Mouse (Mus musculus) liver, embryonic 11.5 days (tissue): ENCODE results near the gene Uqcr10. TPM values are rescaled to one million over a fixed set of nuclear protein-coding genes. Genes with fewer than 3 reads are reported as not detected.
"Not testable (repeated sequence)": the region's sequence is repeated elsewhere in the genome, so short reads cannot be mapped to it uniquely, and the experiment has no call there.

ENCODE experiments used
- ATAC-seq: fragments of 200-750 bp; cut with Nextera tagmentation; replicated peaks from 2 replicates; pipeline ENCODE4 v1.8.0; 2017; ENCODE audit warnings: moderate number of reproducible peaks, mild to moderate bottlenecking, moderate TSS enrichment, moderate library complexity; ENCODE audit not compliant: low FRiP score
- DNase-seq: peaks from one replicate; pipeline ENCODE4 v3.0.0-alpha.2; 2017; ENCODE audit warnings: low spot score
- H3K27ac ChIP-seq: fragments of 300-500 bp; sonication (generic); 2 replicates; pipeline ENCODE4 v1.5.1; 2014; ENCODE audit warnings: mild to moderate bottlenecking, low read depth, low read length, control low read depth
- H3K27me3 ChIP-seq: fragments of 300-500 bp; sonication (generic); replicated peaks from 2 replicates; pipeline ENCODE4 v1.6.1; 2014; ENCODE audit warnings: low read length, mixed read lengths; ENCODE audit not compliant: control insufficient read depth, insufficient read depth
- H3K36me3 ChIP-seq: fragments of 300-500 bp; sonication (generic); 2 replicates; pipeline ENCODE4 v1.6.1; 2014; ENCODE audit warnings: mild to moderate bottlenecking, low read length, moderate library complexity, mixed read lengths; ENCODE audit not compliant: control insufficient read depth, insufficient read depth
- H3K4me1 ChIP-seq: fragments of 300-500 bp; sonication (generic); replicated peaks from 2 replicates; pipeline ENCODE4 v1.6.1; 2014; ENCODE audit warnings: low read length, mixed read lengths; ENCODE audit not compliant: control insufficient read depth, insufficient read depth
- H3K4me2 ChIP-seq: fragments of 300-500 bp; sonication (generic); 2 replicates; pipeline ENCODE4 v1.6.1; 2014; ENCODE audit warnings: mild to moderate bottlenecking, control low read depth, moderate library complexity
- H3K4me3 ChIP-seq: fragments of 300-500 bp; sonication (generic); 2 replicates; pipeline ENCODE4 v1.5.1; 2014; ENCODE audit warnings: low read depth, low read length, control low read depth
- H3K9ac ChIP-seq: fragments of 300-500 bp; sonication (generic); 2 replicates; pipeline ENCODE4 v1.6.1; 2014; ENCODE audit warnings: low read depth, low read length, control low read depth
- H3K9me3 ChIP-seq: fragments of 300-500 bp; sonication (generic); 2 replicates; pipeline ENCODE4 v1.6.1; 2016; ENCODE audit warnings: low read length, inconsistent platforms, mixed read lengths; ENCODE audit not compliant: control insufficient read depth
- WGBS: fragments of 180-500 bp; shearing (Covaris S2); extraction: QIAGEN DNeasy Blood & Tissue Kit; methylation state at CpG from one replicate; pipeline ENCODE4 v1.1.7; 2014; 5-methylcytosine and 5-hydroxymethylcytosine counted together
- polyA plus RNA-seq: library from polyadenylated mRNA; unstranded; fragments of >200 nt; fragmentation: Nextera tagmentation; extraction: Ambion mirVana; gene quantifications from 2 replicates; pipeline ENCODE4 v1.2.1, GENCODE M21; 2014

Uqcr10 gene
- polyA plus RNA-seq, 1 experiment from 2014 or later = 891 TPM

DNA sequence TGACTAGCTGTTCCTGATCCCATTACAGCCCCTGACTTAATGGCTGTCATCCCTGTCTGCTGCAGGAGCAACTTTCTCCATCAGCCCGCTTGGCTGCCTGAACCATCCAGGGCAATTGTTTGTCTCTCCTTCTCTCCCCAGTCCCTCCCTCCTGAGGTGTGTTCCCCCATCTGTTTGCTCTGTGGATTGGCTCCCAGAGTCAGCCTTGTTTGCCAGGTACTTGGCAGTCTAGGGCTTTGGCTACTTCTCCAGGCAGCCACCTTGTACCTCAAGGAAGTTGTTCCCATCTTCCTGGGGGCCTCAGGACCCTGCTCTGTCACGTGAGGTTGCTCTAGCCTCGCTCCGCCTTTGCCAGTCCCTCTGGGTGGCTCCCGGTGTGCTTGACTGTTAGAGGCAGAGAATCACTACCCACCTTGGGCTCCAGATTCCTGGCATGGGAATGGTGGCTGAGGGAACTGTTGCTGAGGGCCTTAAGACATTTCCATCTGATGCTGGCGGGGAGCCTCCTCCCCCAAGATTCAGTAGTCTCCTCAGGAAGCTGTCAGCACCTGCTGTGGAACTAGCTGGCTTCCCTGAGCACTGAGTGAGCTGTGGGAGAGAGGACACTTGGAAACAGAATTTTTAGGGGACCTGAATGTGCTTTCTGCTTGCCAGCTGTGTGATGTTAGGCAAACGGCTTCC, 16.9 kb upstream of the Uqcr10 start:
- no peaks in the 10 kb centered on the region for H3K9me3 ChIP-seq
- no peak overlapping the region for H3K27ac ChIP-seq
- H3K27me3 ChIP-seq = no peaks in the 10 kb centered on the region
- no peaks in the 10 kb centered on the region for H3K4me1 ChIP-seq
- no peak overlapping the region for H3K4me2 ChIP-seq
- no peak overlapping the region for H3K9ac ChIP-seq
- WGBS = 60% methylated on average over 7 of the region's 7 CpGs
- DNase-seq (no peak), ATAC-seq (no peak)
- H3K36me3 ChIP-seq = no peaks in the 10 kb centered on the region
- H3K4me3 ChIP-seq = no peak overlapping the region

- H3K4me2 ChIP-seq = no peak overlapping the region
- H3K9me3 ChIP-seq = no peaks in the 10 kb centered on the region
- no peak overlapping the region for H3K9ac ChIP-seq
- H3K27me3 ChIP-seq = no peaks in the 10 kb centered on the region
- no peak overlapping the region for H3K27ac ChIP-seq
- no peaks in the 10 kb centered on the region for H3K36me3 ChIP-seq
- no peak for ATAC-seq
- DNase-seq = no peak
- 71% methylated on average over 11 of the region's 11 CpGs for WGBS
- H3K4me3 ChIP-seq = no peak overlapping the region
- no peaks in the 10 kb centered on the region for H3K4me1 ChIP-seq
These were observed 16.3 kb upstream of the Uqcr10 start for GRCm38 (mm10) chr11:4720393-4720792.

DNA sequence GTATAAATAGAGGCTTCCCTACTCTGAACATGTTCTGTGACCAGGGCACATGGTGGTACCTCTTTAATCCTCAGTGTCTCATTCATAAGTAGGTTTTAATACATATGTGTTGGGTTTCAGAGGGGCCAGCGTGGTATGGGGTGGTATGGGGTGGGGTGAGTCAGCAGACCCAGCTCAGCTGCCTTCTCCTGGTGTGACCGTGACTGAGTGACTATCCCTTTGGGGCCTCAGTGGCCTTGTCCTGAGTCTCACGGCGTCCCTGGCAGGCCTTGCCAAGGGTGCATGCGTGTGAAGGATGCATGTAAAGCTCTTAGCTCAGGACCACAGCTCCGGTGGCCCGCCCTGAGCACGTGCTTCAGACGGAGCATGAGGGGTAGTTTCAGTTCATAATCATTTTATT, 15.8 kb upstream of the Uqcr10 start:
- H3K27ac ChIP-seq = no peak overlapping the region
- H3K4me1 ChIP-seq = no peaks in the 10 kb centered on the region
- H3K4me3 ChIP-seq = no peak overlapping the region
- H3K27me3 ChIP-seq = no peaks in the 10 kb centered on the region
- no peak for ATAC-seq
- 81% methylated on average over 9 of the region's 9 CpGs for WGBS
- H3K9ac ChIP-seq = no peak overlapping the region
- no peaks in the 10 kb centered on the region for H3K9me3 ChIP-seq
- H3K4me2 ChIP-seq = no peak overlapping the region
- DNase-seq = no peak
- H3K36me3 ChIP-seq = no peaks in the 10 kb centered on the region

DNA sequence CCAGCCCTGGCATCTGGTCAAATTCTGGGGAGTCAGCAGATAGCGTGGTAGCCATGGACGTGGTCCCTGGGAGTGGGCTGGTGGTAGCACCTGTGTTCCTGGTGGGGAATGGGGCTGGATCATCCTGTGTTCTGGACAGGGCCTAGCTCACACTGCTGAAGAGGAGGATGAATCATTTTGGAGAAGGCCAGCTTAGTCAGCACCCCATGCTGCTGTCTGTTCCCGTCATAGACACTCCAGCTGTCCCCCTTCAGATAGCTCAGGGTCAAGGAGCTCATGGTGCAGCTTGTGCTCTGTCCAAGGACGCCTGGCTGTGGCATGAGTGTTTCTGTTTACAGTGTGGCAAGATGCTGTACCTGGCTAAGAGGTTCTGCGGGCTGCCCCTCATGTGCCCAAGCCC, 14.4 kb upstream of the Uqcr10 start:
- no peak for DNase-seq
- H3K4me2 ChIP-seq = no peak overlapping the region
- no peaks in the 10 kb centered on the region for H3K36me3 ChIP-seq
- H3K27ac ChIP-seq = no peak overlapping the region
- no peak for ATAC-seq
- WGBS = 82% methylated on average over 5 of the region's 5 CpGs
- no peaks in the 10 kb centered on the region for H3K4me1 ChIP-seq
- H3K9ac ChIP-seq = no peak overlapping the region
- H3K9me3 ChIP-seq = no peaks in the 10 kb centered on the region
- no peak overlapping the region for H3K4me3 ChIP-seq
- H3K27me3 ChIP-seq = no peaks in the 10 kb centered on the region

DNA sequence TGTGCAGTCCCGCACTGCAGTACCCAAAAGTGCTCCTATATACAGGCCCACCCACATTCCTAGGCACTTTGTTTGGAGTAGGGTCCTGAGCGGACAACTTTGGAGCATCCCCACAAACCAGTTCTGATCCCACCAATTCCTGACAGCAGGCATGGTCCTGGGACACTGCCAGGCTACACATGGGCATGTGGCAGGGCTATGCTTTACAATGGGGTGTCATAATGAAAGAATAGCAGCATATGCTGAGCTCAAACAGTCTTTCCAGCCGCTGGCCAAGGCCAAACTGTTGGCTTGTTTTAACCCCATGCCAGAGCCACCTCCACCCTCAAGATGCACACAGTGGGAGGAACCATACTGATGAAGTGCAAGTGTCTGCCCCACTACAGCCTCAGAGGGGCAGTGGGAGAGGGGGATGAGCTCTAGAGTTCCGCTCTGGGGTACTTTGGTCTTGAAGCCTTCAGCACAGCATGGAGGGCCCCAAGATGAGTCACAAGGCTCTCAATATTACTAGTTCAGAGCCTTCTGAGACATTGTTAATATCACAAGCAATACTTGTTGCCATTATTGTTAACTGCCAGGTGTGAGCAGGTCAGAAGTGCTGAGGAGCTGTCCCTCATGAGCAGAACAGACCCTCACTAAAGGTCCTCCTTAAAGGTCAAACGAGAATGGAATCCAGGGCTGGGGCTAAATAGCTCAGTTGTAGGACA, 12.5 kb upstream of the Uqcr10 start:
- 82% methylated on average over 5 of the region's 5 CpGs for WGBS
- no peak for ATAC-seq
- Histone ChIP-seq H3K4me3 (no peak overlapping the region), H3K27me3 (no peaks in the 10 kb centered on the region), H3K36me3 (no peaks in the 10 kb centered on the region), H3K9me3 (no peaks in the 10 kb centered on the region), H3K4me1 (no peaks in the 10 kb centered on the region), H3K4me2 (no peak overlapping the region), H3K9ac (no peak overlapping the region), H3K27ac (no peak overlapping the region)
- DNase-seq = no peak

- WGBS = 86% methylated on average over 4 of the region's 4 CpGs
- ATAC-seq = no peak
- H3K4me3 ChIP-seq = no peak overlapping the region
These were observed 11.5 kb upstream of the Uqcr10 start for GRCm38 (mm10) chr11:4715596-4715995.

DNA sequence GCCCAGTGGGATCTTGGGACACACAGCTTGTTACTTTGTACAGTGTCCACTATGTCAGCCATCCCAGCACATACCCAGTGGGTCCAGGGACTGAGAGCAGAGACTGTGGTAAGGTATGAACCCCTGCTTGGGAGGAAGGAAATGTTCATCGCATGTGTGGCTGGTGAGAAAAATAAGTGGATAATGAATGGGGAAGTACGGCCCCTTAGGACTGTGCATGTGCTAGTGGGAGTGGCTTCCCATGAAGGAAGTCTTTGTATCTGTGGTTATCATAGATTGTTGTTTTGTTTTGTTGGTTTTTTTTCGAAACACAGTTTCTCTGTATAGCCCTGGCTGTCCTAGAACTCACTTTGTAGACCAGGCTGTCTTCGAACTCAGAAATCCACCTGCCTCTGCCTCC, 10.6 kb upstream of the Uqcr10 start:
- Histone ChIP-seq H3K4me1 (no peaks in the 10 kb centered on the region), H3K27ac (no peak overlapping the region), H3K4me3 (no peak overlapping the region), H3K9me3 (no peaks in the 10 kb centered on the region), H3K4me2 (no peak overlapping the region), H3K9ac (no peak overlapping the region), H3K36me3 (no peaks in the 10 kb centered on the region), H3K27me3 (no peaks in the 10 kb centered on the region)
- no peak for DNase-seq
- no peak for ATAC-seq
- WGBS = 61% methylated on average over 4 of the region's 4 CpGs

More at GRCm38 (mm10) chr11:4715596-4715995, 11.5 kb upstream of the Uqcr10 start:
- H3K9me3 ChIP-seq = no peaks in the 10 kb centered on the region
- H3K27me3 ChIP-seq = no peaks in the 10 kb centered on the region
- H3K4me2 ChIP-seq = no peak overlapping the region
- DNase-seq = no peak
- no peak overlapping the region for H3K27ac ChIP-seq
- no peaks in the 10 kb centered on the region for H3K4me1 ChIP-seq
- no peak overlapping the region for H3K9ac ChIP-seq
- H3K36me3 ChIP-seq = no peaks in the 10 kb centered on the region

GRCm38 (mm10) chr11:4712822-4713221, 8.7 kb upstream of the Uqcr10 start:
- H3K9ac ChIP-seq = no peak overlapping the region
- no peak for ATAC-seq
- H3K4me2 ChIP-seq = no peak overlapping the region
- no peak overlapping the region for H3K27ac ChIP-seq
- no peak overlapping the region for H3K4me3 ChIP-seq
- no peaks in the 10 kb centered on the region for H3K4me1 ChIP-seq
- H3K27me3 ChIP-seq = no peaks in the 10 kb centered on the region
- DNase-seq = no peak
- no peaks in the 10 kb centered on the region for H3K9me3 ChIP-seq
- no peaks in the 10 kb centered on the region for H3K36me3 ChIP-seq

DNA sequence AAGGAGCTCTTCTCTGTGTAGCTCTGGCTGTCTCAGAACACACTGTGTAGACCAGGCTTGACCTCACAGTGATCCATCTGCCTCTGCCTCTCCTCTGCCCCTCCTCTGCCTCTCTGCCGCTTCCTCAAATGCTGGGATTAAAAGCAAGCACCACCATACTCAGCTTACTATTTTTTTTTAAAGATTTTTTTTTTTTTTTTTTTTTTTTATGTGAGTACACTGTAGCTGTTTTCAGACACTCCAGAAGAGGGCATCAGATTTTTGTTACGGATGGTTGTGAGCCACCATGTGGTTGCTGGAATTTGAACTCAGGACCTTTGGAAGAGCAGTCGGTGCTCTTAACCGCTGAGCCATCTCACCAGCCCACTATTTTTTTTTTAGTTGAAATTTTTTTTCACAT, 6.0 kb upstream of the Uqcr10 start:
- H3K4me2 ChIP-seq, ATAC-seq, H3K27me3 ChIP-seq, H3K4me3 ChIP-seq, DNase-seq, H3K9ac ChIP-seq, H3K27ac ChIP-seq, H3K36me3 ChIP-seq, H3K9me3 ChIP-seq: not testable (repeated sequence)
- WGBS = 91% methylated on average over 4 of the region's 4 CpGs
- peaks cover 10% of the 10 kb centered on the region for H3K4me1 ChIP-seq
